Mouse (Mus musculus): ENCODE data around the gene Rere. TPM values are rescaled to one million over a fixed set of nuclear protein-coding genes. Genes with fewer than 3 reads are reported as not detected.

The Rere gene
- polyA plus RNA-seq, 1 experiment from 2014 or later: 51.6 TPM

- Histone ChIP-seq H3K9me3 (ENCODE audit: control insufficient read depth, low read length) (no peaks in the 10 kb centered on the region), H3K4me2 (ENCODE audit: low read depth, low read length, severe bottlenecking) (peak overlapping the region; percentile 73), H3K9ac (ENCODE audit: low read length) (peak overlapping the region; percentile 79), H3K27ac (ENCODE audit: low read depth, low read length) (peak overlapping the region; percentile 86), H3K4me1 (replicated peaks; ENCODE audit: control insufficient read depth, insufficient read depth, low read length) (peaks cover 20% of the 10 kb centered on the region), H3K27me3 (ENCODE audit: control insufficient read depth, insufficient read depth, low read length) (no peaks in the 10 kb centered on the region), H3K36me3 (ENCODE audit: control insufficient read depth, insufficient read depth, low read length) (no peaks in the 10 kb centered on the region), H3K4me3 (ENCODE audit: low read depth, low read length) (peak overlapping the region; percentile 36)
- DNase-seq (ENCODE audit: low spot score) (peak; percentile 91), ATAC-seq (replicated peaks; ENCODE audit: low FRiP score) (peak; percentile 88)
- WGBS: under 1% methylated on average over 57 of the region's 58 CpGs
Measured at GRCm38 (mm10) chr4:150371580-150372380, 90.3 kb downstream of the Rere start.

GRCm38 (mm10) chr4:150372631-150373041, 91.2 kb downstream of the Rere start:
- H3K4me2 ChIP-seq (ENCODE audit: low read depth, low read length, severe bottlenecking): peak overlapping the region; percentile 73
- peak overlapping the region; percentile 36 for H3K4me3 ChIP-seq (ENCODE audit: low read depth, low read length)
- H3K4me1 ChIP-seq (replicated peaks; ENCODE audit: control insufficient read depth, insufficient read depth, low read length): peaks cover 20% of the 10 kb centered on the region
- WGBS: 0% methylated on average over 3 of the region's 3 CpGs
- no peak for DNase-seq (ENCODE audit: low spot score)
- no peaks in the 10 kb centered on the region for H3K36me3 ChIP-seq (ENCODE audit: control insufficient read depth, insufficient read depth, low read length)
- ATAC-seq (replicated peaks; ENCODE audit: low FRiP score): no peak
- peak overlapping the region; percentile 65; the same call in 1 of the 2 replicates for H3K27ac ChIP-seq (ENCODE audit: low read depth, low read length)
- H3K27me3 ChIP-seq (ENCODE audit: control insufficient read depth, insufficient read depth, low read length): no peaks in the 10 kb centered on the region
- peak overlapping the region; percentile 79; the same call in 1 of the 2 replicates for H3K9ac ChIP-seq (ENCODE audit: low read length)
- H3K9me3 ChIP-seq (ENCODE audit: control insufficient read depth, low read length): no peaks in the 10 kb centered on the region

GRCm38 (mm10) chr4:150373111-150374109, 92.0 kb downstream of the Rere start:
- H3K27ac ChIP-seq (ENCODE audit: low read depth, low read length): peak overlapping the region; percentile 65
- ATAC-seq (replicated peaks; ENCODE audit: low FRiP score): peak; percentile 57
- H3K36me3 ChIP-seq (ENCODE audit: control insufficient read depth, insufficient read depth, low read length): no peaks in the 10 kb centered on the region
- peaks cover 20% of the 10 kb centered on the region for H3K4me1 ChIP-seq (replicated peaks; ENCODE audit: control insufficient read depth, insufficient read depth, low read length)
- H3K9ac ChIP-seq (ENCODE audit: low read length): peak overlapping the region; percentile 20; the same call in 1 of the 2 replicates
- peak overlapping the region; percentile 73 for H3K4me2 ChIP-seq (ENCODE audit: low read depth, low read length, severe bottlenecking)
- H3K27me3 ChIP-seq (ENCODE audit: control insufficient read depth, insufficient read depth, low read length): no peaks in the 10 kb centered on the region
- peak overlapping the region; percentile 3; the same call in 1 of the 2 replicates for H3K4me3 ChIP-seq (ENCODE audit: low read depth, low read length)
- peak; percentile 57 for DNase-seq (ENCODE audit: low spot score)
- WGBS: 6% methylated on average over 15 of the region's 15 CpGs
- no peaks in the 10 kb centered on the region for H3K9me3 ChIP-seq (ENCODE audit: control insufficient read depth, low read length)

- WGBS: 51% methylated on average over 9 of the region's 9 CpGs
- no peak overlapping the region for H3K9ac ChIP-seq (ENCODE audit: low read length)
Measured at GRCm38 (mm10) chr4:150374651-150375447, 93.4 kb downstream of the Rere start.

GRCm38 (mm10) chr4:150375448-150375935, 94.0 kb downstream of the Rere start:
- no peaks in the 10 kb centered on the region for H3K27me3 ChIP-seq (ENCODE audit: control insufficient read depth, insufficient read depth, low read length)
- H3K9ac ChIP-seq (ENCODE audit: low read length): no peak overlapping the region
- no peaks in the 10 kb centered on the region for H3K36me3 ChIP-seq (ENCODE audit: control insufficient read depth, insufficient read depth, low read length)
- DNase-seq (ENCODE audit: low spot score) (no peak), ATAC-seq (replicated peaks; ENCODE audit: low FRiP score) (no peak)
- no peak overlapping the region for H3K4me2 ChIP-seq (ENCODE audit: low read depth, low read length, severe bottlenecking)
- no peak overlapping the region for H3K27ac ChIP-seq (ENCODE audit: low read depth, low read length)
- no peak overlapping the region for H3K4me3 ChIP-seq (ENCODE audit: low read depth, low read length)
- peaks cover 17% of the 10 kb centered on the region for H3K4me1 ChIP-seq (replicated peaks; ENCODE audit: control insufficient read depth, insufficient read depth, low read length)
- no peaks in the 10 kb centered on the region for H3K9me3 ChIP-seq (ENCODE audit: control insufficient read depth, low read length)
- WGBS: 88% methylated on average over 1 of the region's 1 CpGs

More at GRCm38 (mm10) chr4:150374651-150375447, 93.4 kb downstream of the Rere start:
- H3K27me3 ChIP-seq (ENCODE audit: control insufficient read depth, insufficient read depth, low read length): no peaks in the 10 kb centered on the region
- DNase-seq (ENCODE audit: low spot score): no peak
- H3K4me2 ChIP-seq (ENCODE audit: low read depth, low read length, severe bottlenecking): no peak overlapping the region
- H3K36me3 ChIP-seq (ENCODE audit: control insufficient read depth, insufficient read depth, low read length): no peaks in the 10 kb centered on the region
- no peak overlapping the region for H3K27ac ChIP-seq (ENCODE audit: low read depth, low read length)
- H3K4me1 ChIP-seq (replicated peaks; ENCODE audit: control insufficient read depth, insufficient read depth, low read length): peaks cover 20% of the 10 kb centered on the region
- no peak overlapping the region for H3K4me3 ChIP-seq (ENCODE audit: low read depth, low read length)
- H3K9me3 ChIP-seq (ENCODE audit: control insufficient read depth, low read length): no peaks in the 10 kb centered on the region
- ATAC-seq (replicated peaks; ENCODE audit: low FRiP score): no peak

- Histone ChIP-seq H3K27me3 (ENCODE audit: control insufficient read depth, insufficient read depth, low read length) (no peaks in the 10 kb centered on the region), H3K9ac (ENCODE audit: low read length) (no peak overlapping the region), H3K4me3 (ENCODE audit: low read depth, low read length) (no peak overlapping the region), H3K27ac (ENCODE audit: low read depth, low read length) (no peak overlapping the region), H3K36me3 (ENCODE audit: control insufficient read depth, insufficient read depth, low read length) (no peaks in the 10 kb centered on the region), H3K9me3 (ENCODE audit: control insufficient read depth, low read length) (no peaks in the 10 kb centered on the region), H3K4me1 (replicated peaks; ENCODE audit: control insufficient read depth, insufficient read depth, low read length) (peaks cover 4% of the 10 kb centered on the region; the same call in 1 of the 2 replicates), H3K4me2 (ENCODE audit: low read depth, low read length, severe bottlenecking) (no peak overlapping the region)
- ATAC-seq (replicated peaks; ENCODE audit: low FRiP score) (no peak), DNase-seq (ENCODE audit: low spot score) (no peak)
- 85% methylated on average over 6 of the region's 6 CpGs for WGBS
Measured at GRCm38 (mm10) chr4:150379313-150379712, 97.9 kb downstream of the Rere start.

- 71% methylated on average over 2 of the region's 2 CpGs for WGBS
- DNase-seq (ENCODE audit: low spot score): no peak
- 0 out of 2 replicates have a peak, but pooled peaks cover 4% of the 10 kb centered on the region for H3K4me1 ChIP-seq (replicated peaks; ENCODE audit: control insufficient read depth, insufficient read depth, low read length)
- no peak overlapping the region for H3K4me2 ChIP-seq (ENCODE audit: low read depth, low read length, severe bottlenecking)
- H3K9me3 ChIP-seq (ENCODE audit: control insufficient read depth, low read length): no peaks in the 10 kb centered on the region
- H3K27me3 ChIP-seq (ENCODE audit: control insufficient read depth, insufficient read depth, low read length): no peaks in the 10 kb centered on the region
- H3K9ac ChIP-seq (ENCODE audit: low read length): no peak overlapping the region
- H3K36me3 ChIP-seq (ENCODE audit: control insufficient read depth, insufficient read depth, low read length): no peaks in the 10 kb centered on the region
- no peak for ATAC-seq (replicated peaks; ENCODE audit: low FRiP score)
- H3K4me3 ChIP-seq (ENCODE audit: low read depth, low read length): no peak overlapping the region
- H3K27ac ChIP-seq (ENCODE audit: low read depth, low read length): no peak overlapping the region
Measured at GRCm38 (mm10) chr4:150379772-150380171, 98.3 kb downstream of the Rere start.
